Mouse (Mus musculus) layer of hippocampus, adult 2 months (tissue): ENCODE measurements around the gene Cideb. TPM values are rescaled to one million over a fixed set of nuclear protein-coding genes. Genes with fewer than 3 reads are reported as not detected.
"Not testable (repeated sequence)": the region's sequence is repeated elsewhere in the genome, so short reads cannot be mapped to it uniquely, and the experiment has no call there.

Experiments used
- DNase-seq, 2 experiments: peaks; one replicate each; pipeline ENCODE4 v3.0.0; 2022; ENCODE audit warnings: low spot score in 2 of 2
- H3K27ac ChIP-seq: fragments of 200-600 bp; 2 replicates; pipeline ENCODE4 v1.8.1; 2022
- H3K4me3 ChIP-seq: fragments of 200-600 bp; 2 replicates; pipeline ENCODE4 v1.8.1; 2022; ENCODE audit warnings: mild to moderate bottlenecking
- CTCF ChIP-seq: fragments of 200-600 bp; conservative IDR thresholded peaks from 2 replicates; pipeline ENCODE4 v1.8.1; 2022; ENCODE audit warnings: antibody characterized with exemption, mild to moderate bottlenecking, moderate library complexity
- total RNA-seq, 2 experiments: library from RNA; stranded (reverse); gene quantifications; 2 replicates each; pipeline ENCODE4 v1.2.3; 2021

Cideb gene
- total RNA-seq, 2 experiments from 2014 or later: 1.4 to 1.6 TPM

GRCm38 (mm10) chr14:55779656-55780055 is 21.4 kb upstream of the Cideb start:
- TF ChIP-seq CTCF: no peak
- no peak overlapping the region for H3K4me3 ChIP-seq
- no peak overlapping the region for H3K27ac ChIP-seq
- DNase-seq: no peak

GRCm38 (mm10) chr14:55778686-55779085 is 20.4 kb upstream of the Cideb start:
- no peak overlapping the region for H3K4me3 ChIP-seq
- H3K27ac ChIP-seq: no peak overlapping the region
- no peak for DNase-seq
- no peak for TF ChIP-seq CTCF

- no peak for DNase-seq
- H3K4me3 ChIP-seq: no peak overlapping the region
- H3K27ac ChIP-seq: no peak overlapping the region
- no peak for TF ChIP-seq CTCF
Observed at GRCm38 (mm10) chr14:55777806-55778205, 19.5 kb upstream of the Cideb start.

- no peak for DNase-seq
- H3K4me3 ChIP-seq: no peak overlapping the region
- no peak overlapping the region for H3K27ac ChIP-seq
- TF ChIP-seq CTCF: no peak
Observed at GRCm38 (mm10) chr14:55777176-55777575, 18.9 kb upstream of the Cideb start.

GRCm38 (mm10) chr14:55776711-55777110 is 18.5 kb upstream of the Cideb start:
- no peak for TF ChIP-seq CTCF
- DNase-seq: no peak
- no peak overlapping the region for H3K27ac ChIP-seq
- H3K4me3 ChIP-seq: no peak overlapping the region

GRCm38 (mm10) chr14:55769087-55769703 is 10.9 kb upstream of the Cideb start:
- no peak for TF ChIP-seq CTCF
- no peak overlapping the region for H3K27ac ChIP-seq
- H3K4me3 ChIP-seq: no peak overlapping the region
- DNase-seq: no peak

- H3K27ac ChIP-seq: no peak overlapping the region
- DNase-seq: no peak
- TF ChIP-seq CTCF: no peak
- no peak overlapping the region for H3K4me3 ChIP-seq
Observed at GRCm38 (mm10) chr14:55768555-55768954, 10.3 kb upstream of the Cideb start.

GRCm38 (mm10) chr14:55767519-55768414 is 9.5 kb upstream of the Cideb start:
- DNase-seq: no peak
- peak; percentile 72 for TF ChIP-seq CTCF
- Histone ChIP-seq H3K4me3 (peak overlapping the region; percentile 56), H3K27ac (no peak overlapping the region)

GRCm38 (mm10) chr14:55765696-55766095 is 7.4 kb upstream of the Cideb start, which contains the start of gene Ltb4r1:
Gene Ltb4r1, plus strand, starts transcription at chr14:55765962.
- DNase-seq: no peak
- no peak within 1 kb of the TSS for H3K4me3 ChIP-seq
- no peak for TF ChIP-seq CTCF
- no peak within 1 kb of the TSS for H3K27ac ChIP-seq

GRCm38 (mm10) chr14:55763166-55763565 is 4.9 kb upstream of the Cideb start:
- no peak overlapping the region for H3K4me3 ChIP-seq
- DNase-seq: no peak
- TF ChIP-seq CTCF: no peak
- H3K27ac ChIP-seq: peak overlapping the region; percentile 72; the same call in 1 of the 2 replicates

GRCm38 (mm10) chr14:55762001-55762821 is 4.0 kb upstream of the Cideb start:
- TF ChIP-seq CTCF: peak; percentile 76
- peak in 1 of 2 experiments; percentile 24 for DNase-seq
- peak overlapping the region; percentile 72 for H3K27ac ChIP-seq
- peak overlapping the region; percentile 65 for H3K4me3 ChIP-seq

GRCm38 (mm10) chr14:55761163-55761562 is 2.9 kb upstream of the Cideb start, which contains the start of gene Ltb4r2:
Gene Ltb4r2, plus strand, starts transcription at chr14:55761428.
- Histone ChIP-seq H3K27ac (peak within 1 kb of the TSS; percentile 72), H3K4me3 (peak within 1 kb of the TSS; percentile 65)
- DNase-seq: no peak
- no peak for TF ChIP-seq CTCF

GRCm38 (mm10) chr14:55760156-55760555 is 1.9 kb upstream of the Cideb start:
- peak overlapping the region; percentile 36 for H3K4me3 ChIP-seq
- TF ChIP-seq CTCF: peak; percentile 85
- not testable (repeated sequence) for H3K27ac ChIP-seq
- DNase-seq: peak; percentile 70 to 85
